Mouse (Mus musculus): ENCODE data around the gene Fkbp9. TPM values are rescaled to one million over a fixed set of nuclear protein-coding genes. Genes with fewer than 3 reads are reported as not detected.

Fkbp9 gene
- polyA plus RNA-seq (2014; fragmentation: Illumina TruSeq; extraction: RNeasy Lipid Tissue Mini Kit (QIAGEN cat#74804); ENCODE audit: low read depth, low replicate concordance), result 99.7 TPM

DNA sequence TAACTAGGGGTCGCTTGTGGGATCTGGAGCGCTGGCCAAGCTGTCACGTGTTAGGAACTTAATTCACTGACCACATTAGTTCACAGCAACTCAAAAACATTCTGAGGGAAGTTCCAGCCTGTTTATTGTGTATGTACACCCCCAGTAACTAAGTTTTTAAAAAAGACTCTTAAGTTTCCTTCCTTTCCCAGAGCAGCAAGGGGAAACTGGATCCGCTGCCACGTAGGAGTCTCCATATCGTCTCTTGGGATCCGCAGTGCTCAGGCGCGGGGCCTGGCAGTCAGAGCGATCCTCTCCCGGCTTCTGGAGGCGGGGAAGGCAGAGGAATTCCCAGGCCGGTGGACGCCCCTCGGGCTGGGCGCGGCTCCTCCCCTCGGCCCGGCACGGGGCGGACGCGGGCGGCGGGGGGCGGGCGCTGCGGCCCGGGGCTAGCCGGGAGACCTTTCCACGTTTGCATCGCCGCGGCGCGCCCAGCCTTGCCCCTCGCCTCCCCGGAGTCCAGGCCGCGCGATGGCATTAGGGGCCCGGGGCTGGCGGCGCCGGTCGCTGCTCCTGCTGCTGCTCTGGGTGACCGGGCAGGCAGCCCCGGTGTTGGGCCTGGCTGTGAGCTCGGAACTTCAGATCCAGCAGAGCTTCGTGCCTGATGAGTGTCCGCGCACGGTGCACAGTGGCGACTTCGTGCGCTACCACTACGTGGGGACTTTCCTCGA lies at the start of gene Fkbp9:
Fkbp9 (plus strand) TSS at position 363 of the 710 bp plus-strand sequence.

GRCm38 (mm10) chr6:56797311-56798151 lies 34.3 kb upstream of the Fkbp9 start, which contains the start of gene Kbtbd2:
TSS of gene Kbtbd2 (minus strand) at chr6:56797813.

DNA sequence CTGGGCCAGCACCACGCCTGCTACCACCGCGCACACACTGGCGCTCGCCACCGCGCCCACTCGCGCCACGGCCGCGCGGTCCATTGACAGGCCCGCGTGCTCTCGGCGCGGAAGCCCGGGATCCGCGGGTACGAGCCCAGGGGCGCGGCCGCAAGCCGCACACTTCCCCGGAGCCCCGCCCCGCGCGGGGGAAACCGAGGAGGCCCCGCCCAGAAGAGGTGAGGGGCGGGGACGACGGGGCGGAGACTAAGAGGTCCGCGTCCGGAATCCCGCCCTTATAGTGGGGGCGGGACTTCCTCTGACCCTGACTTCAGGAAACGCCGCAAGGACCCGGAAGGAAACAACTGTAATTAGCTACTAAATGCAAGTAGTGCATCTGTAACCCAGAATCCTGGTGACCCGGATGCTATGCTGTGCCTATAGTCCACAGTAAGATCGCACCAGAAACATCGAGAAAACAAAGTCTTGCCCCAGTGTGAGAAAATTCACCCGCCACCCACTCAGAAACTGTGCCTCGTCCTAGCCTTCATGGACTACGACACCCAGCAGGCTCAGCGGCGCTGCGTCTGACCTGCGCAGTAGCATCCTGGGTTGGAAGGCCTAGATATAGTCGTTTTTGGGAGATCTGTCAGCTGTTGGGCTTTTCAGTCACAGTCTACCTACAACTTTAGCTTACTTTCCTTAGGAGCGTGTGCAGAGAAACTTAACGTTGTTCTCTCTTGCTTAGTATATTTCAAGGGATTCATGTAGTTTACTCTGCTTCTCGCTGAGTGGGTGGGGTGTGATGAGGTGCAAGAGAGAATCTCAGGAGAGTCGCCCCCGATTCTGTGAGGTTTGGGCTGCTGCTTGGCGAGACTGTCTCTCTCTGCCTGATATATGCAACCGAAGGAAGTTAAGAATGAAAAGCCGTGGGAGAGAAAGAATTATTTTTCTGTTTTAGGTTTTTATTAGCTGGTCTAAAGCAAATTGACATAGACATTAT lies 92.2 kb downstream of the Fkbp9 start, which contains the start of the genes Nt5c3 and Vmn1r4:
Nt5c3 (minus strand) TSS at position 207 of the 982 bp plus-strand sequence.
Vmn1r4 (plus strand) TSS at position 290 of the 982 bp plus-strand sequence.

Other genes starting within 250 kb of the Fkbp9 start
- 13.6 TPM for gene Lsm5, start 127.3 kb upstream of the Fkbp9 start, polyA plus RNA-seq (2014; fragmentation: Illumina TruSeq; extraction: RNeasy Lipid Tissue Mini Kit (QIAGEN cat#74804); ENCODE audit: low read depth, low replicate concordance)
- 4.4 TPM for gene Avl9, start 117.2 kb upstream of the Fkbp9 start, polyA plus RNA-seq (2014; fragmentation: Illumina TruSeq; extraction: RNeasy Lipid Tissue Mini Kit (QIAGEN cat#74804); ENCODE audit: low read depth, low replicate concordance)
- gene Kbtbd2, start 34.2 kb upstream of the Fkbp9 start, polyA plus RNA-seq (2014; fragmentation: Illumina TruSeq; extraction: RNeasy Lipid Tissue Mini Kit (QIAGEN cat#74804); ENCODE audit: low read depth, low replicate concordance), result 18.6 TPM
- gene Nt5c3, start 91.9 kb downstream of the Fkbp9 start, polyA plus RNA-seq (2014; fragmentation: Illumina TruSeq; extraction: RNeasy Lipid Tissue Mini Kit (QIAGEN cat#74804); ENCODE audit: low read depth, low replicate concordance), result 79.6 TPM
- not detected for gene Vmn1r4, start 92.0 kb downstream of the Fkbp9 start, polyA plus RNA-seq (2014; fragmentation: Illumina TruSeq; extraction: RNeasy Lipid Tissue Mini Kit (QIAGEN cat#74804); ENCODE audit: low read depth, low replicate concordance)
- gene Vmn1r5, start 138.2 kb downstream of the Fkbp9 start, polyA plus RNA-seq (2014; fragmentation: Illumina TruSeq; extraction: RNeasy Lipid Tissue Mini Kit (QIAGEN cat#74804); ENCODE audit: low read depth, low replicate concordance), result not detected
- gene Vmn1r6, start 165.2 kb downstream of the Fkbp9 start, polyA plus RNA-seq (2014; fragmentation: Illumina TruSeq; extraction: RNeasy Lipid Tissue Mini Kit (QIAGEN cat#74804); ENCODE audit: low read depth, low replicate concordance), result not detected
- not detected for gene Vmn1r7, start 193.3 kb downstream of the Fkbp9 start, polyA plus RNA-seq (2014; fragmentation: Illumina TruSeq; extraction: RNeasy Lipid Tissue Mini Kit (QIAGEN cat#74804); ENCODE audit: low read depth, low replicate concordance)
- gene Vmn1r8, start 200.2 kb downstream of the Fkbp9 start, polyA plus RNA-seq (2014; fragmentation: Illumina TruSeq; extraction: RNeasy Lipid Tissue Mini Kit (QIAGEN cat#74804); ENCODE audit: low read depth, low replicate concordance), result not detected
- gene Vmn1r9, start 234.7 kb downstream of the Fkbp9 start, polyA plus RNA-seq (2014; fragmentation: Illumina TruSeq; extraction: RNeasy Lipid Tissue Mini Kit (QIAGEN cat#74804); ENCODE audit: low read depth, low replicate concordance), result not detected

Data from heart, adult 10 weeks (tissue).